Mouse (Mus musculus) midbrain, embryonic 11.5 days (tissue): ENCODE data around the gene Bco2. TPM values are rescaled to one million over a fixed set of nuclear protein-coding genes. Genes with fewer than 3 reads are reported as not detected.

Experiments
- ATAC-seq: fragments of 200-750 bp; cut with Nextera tagmentation; 2 replicates; pipeline ENCODE4 v1.8.0; 2017; ENCODE audit warnings: moderate TSS enrichment, moderate library complexity; ENCODE audit not compliant: low FRiP score
- DNase-seq: peaks from one replicate; pipeline ENCODE4 v3.0.0; 2015; ENCODE audit warnings: low spot score; ENCODE audit errors: missing footprints
- H3K27ac ChIP-seq: fragments of 300-500 bp; sonication (generic); 2 replicates; pipeline ENCODE4 v1.5.1; 2014; ENCODE audit warnings: low read depth, low read length
- H3K27me3 ChIP-seq: fragments of 300-500 bp; sonication (generic); 2 replicates; pipeline ENCODE4 v1.6.1; 2014; ENCODE audit warnings: mild to moderate bottlenecking, low read length, moderate library complexity, mixed read lengths; ENCODE audit not compliant: control insufficient read depth, insufficient read depth
- H3K36me3 ChIP-seq: fragments of 300-500 bp; sonication (generic); 2 replicates; pipeline ENCODE4 v1.6.1; 2014; ENCODE audit warnings: mild to moderate bottlenecking, low read length, moderate library complexity, mixed read lengths; ENCODE audit not compliant: control insufficient read depth, insufficient read depth
- H3K4me1 ChIP-seq: fragments of 300-500 bp; sonication (generic); 2 replicates; pipeline ENCODE4 v1.6.1; 2014; ENCODE audit warnings: low read length; ENCODE audit not compliant: control insufficient read depth, insufficient read depth
- H3K4me2 ChIP-seq: fragments of 300-500 bp; sonication (generic); 2 replicates; pipeline ENCODE4 v1.6.1; 2014; ENCODE audit warnings: mild to moderate bottlenecking, moderate library complexity
- H3K4me3 ChIP-seq: fragments of 300-500 bp; sonication (generic); 2 replicates; pipeline ENCODE4 v1.5.1; 2014; ENCODE audit warnings: low read depth, low read length
- H3K9ac ChIP-seq: fragments of 300-500 bp; sonication (generic); 2 replicates; pipeline ENCODE4 v1.6.1; 2014; ENCODE audit warnings: low read length
- H3K9me3 ChIP-seq: fragments of 300-500 bp; sonication (generic); 2 replicates; pipeline ENCODE4 v1.6.1; 2016; ENCODE audit warnings: low read length; ENCODE audit not compliant: control insufficient read depth
- WGBS: fragments of 180-500 bp; shearing (Covaris S2); extraction: QIAGEN DNeasy Blood & Tissue Kit; methylation state at CpG from one replicate; pipeline ENCODE4 v1.1.7; 2014; 5-methylcytosine and 5-hydroxymethylcytosine counted together
- polyA plus RNA-seq: library from polyadenylated mRNA; unstranded; fragments of >200 nt; fragmentation: Nextera tagmentation; extraction: Ambion mirVana; gene quantifications from 2 replicates; pipeline ENCODE4 v1.2.1, GENCODE M21; 2014

Bco2 gene
- polyA plus RNA-seq, 1 experiment from 2014 or later = 0.40 TPM

GRCm38 (mm10) chr9:50496546-50496945 lies 58.4 kb downstream of the Bco2 start:
- Histone ChIP-seq H3K27ac (no peak overlapping the region), H3K9me3 (no peaks in the 10 kb centered on the region), H3K4me1 (peaks cover 7% of the 10 kb centered on the region), H3K36me3 (no peaks in the 10 kb centered on the region), H3K27me3 (no peaks in the 10 kb centered on the region; the same call in 1 of the 2 replicates), H3K4me3 (no peak overlapping the region), H3K4me2 (no peak overlapping the region; the same call in 1 of the 2 replicates), H3K9ac (no peak overlapping the region)
- peak; percentile 81 for DNase-seq
- 21% methylated on average over 6 of the region's 6 CpGs for WGBS
- no peak for ATAC-seq

GRCm38 (mm10) chr9:50496151-50496505 lies 58.9 kb downstream of the Bco2 start:
- peaks cover 7% of the 10 kb centered on the region for H3K4me1 ChIP-seq
- no peaks in the 10 kb centered on the region for H3K9me3 ChIP-seq
- no peak overlapping the region for H3K4me3 ChIP-seq
- H3K27ac ChIP-seq = no peak overlapping the region
- no peaks in the 10 kb centered on the region; the same call in 1 of the 2 replicates for H3K27me3 ChIP-seq
- 22% methylated on average over 6 of the region's 6 CpGs for WGBS
- H3K9ac ChIP-seq = peak overlapping the region; percentile 41; the same call in 1 of the 2 replicates
- H3K4me2 ChIP-seq = peak overlapping the region; percentile 11; the same call in 1 of the 2 replicates
- no peaks in the 10 kb centered on the region for H3K36me3 ChIP-seq
- peak; percentile 94 for DNase-seq
- ATAC-seq = no peak

GRCm38 (mm10) chr9:50495405-50496150 lies 59.4 kb downstream of the Bco2 start:
- WGBS = 69% methylated on average over 10 of the region's 10 CpGs
- Histone ChIP-seq H3K4me1 (peaks cover 7% of the 10 kb centered on the region), H3K36me3 (no peaks in the 10 kb centered on the region), H3K9ac (peak overlapping the region; percentile 41; the same call in 1 of the 2 replicates), H3K27me3 (no peaks in the 10 kb centered on the region; the same call in 1 of the 2 replicates), H3K27ac (no peak overlapping the region), H3K4me2 (peak overlapping the region; percentile 11; the same call in 1 of the 2 replicates), H3K4me3 (no peak overlapping the region), H3K9me3 (no peaks in the 10 kb centered on the region)
- 0 out of 2 replicates have a peak, but pooled peaks have one; percentile 19 for ATAC-seq
- no peak for DNase-seq

- no peak for DNase-seq
- H3K36me3 ChIP-seq = no peaks in the 10 kb centered on the region
Observed at GRCm38 (mm10) chr9:50494311-50494710, 60.7 kb downstream of the Bco2 start, which contains the start of gene Plet1. Gene Plet1 (plus strand): TSS chr9:50494525.

GRCm38 (mm10) chr9:50493777-50494176 lies 61.2 kb downstream of the Bco2 start:
- H3K27ac ChIP-seq = no peak overlapping the region
- no peak overlapping the region for H3K9ac ChIP-seq
- no peak overlapping the region for H3K4me2 ChIP-seq
- H3K9me3 ChIP-seq = no peaks in the 10 kb centered on the region
- peaks cover 7% of the 10 kb centered on the region for H3K4me1 ChIP-seq
- ATAC-seq (no peak), DNase-seq (peak; percentile 45)
- H3K36me3 ChIP-seq = no peaks in the 10 kb centered on the region
- 66% methylated on average over 2 of the region's 2 CpGs for WGBS
- H3K27me3 ChIP-seq = no peaks in the 10 kb centered on the region; the same call in 1 of the 2 replicates
- no peak overlapping the region for H3K4me3 ChIP-seq

More at GRCm38 (mm10) chr9:50494311-50494710, 60.7 kb downstream of the Bco2 start, which contains the start of gene Plet1:
- no peak within 1 kb of the TSS for H3K9ac ChIP-seq
- no peak within 1 kb of the TSS for H3K4me2 ChIP-seq
- no peak for ATAC-seq
- no peaks in the 10 kb centered on the region; the same call in 1 of the 2 replicates for H3K27me3 ChIP-seq
- no peak within 1 kb of the TSS for H3K27ac ChIP-seq
- H3K4me1 ChIP-seq = peaks cover 7% of the 10 kb centered on the region
- no peak within 1 kb of the TSS for H3K4me3 ChIP-seq
- no peaks in the 10 kb centered on the region for H3K9me3 ChIP-seq
- 83% methylated on average over 6 of the region's 6 CpGs for WGBS

- H3K36me3 ChIP-seq = no peaks in the 10 kb centered on the region
- ATAC-seq = no peak
- 91% methylated on average over 2 of the region's 2 CpGs for WGBS
- H3K27ac ChIP-seq = no peak overlapping the region
- H3K27me3 ChIP-seq = no peaks in the 10 kb centered on the region; the same call in 1 of the 2 replicates
- no peak overlapping the region for H3K4me2 ChIP-seq
- no peak overlapping the region for H3K9ac ChIP-seq
- peaks cover 7% of the 10 kb centered on the region for H3K4me1 ChIP-seq
- no peak overlapping the region for H3K4me3 ChIP-seq
- no peaks in the 10 kb centered on the region for H3K9me3 ChIP-seq
- DNase-seq = peak; percentile 76
Observed at GRCm38 (mm10) chr9:50491531-50492045, 63.4 kb downstream of the Bco2 start.

- peaks cover 1% of the 10 kb centered on the region for H3K4me1 ChIP-seq
- H3K27ac ChIP-seq = no peak overlapping the region
- H3K9me3 ChIP-seq = no peaks in the 10 kb centered on the region
- H3K36me3 ChIP-seq = no peaks in the 10 kb centered on the region
- no peak overlapping the region for H3K4me3 ChIP-seq
- no peak overlapping the region for H3K4me2 ChIP-seq
- no peak for ATAC-seq
- peak; percentile 41 for DNase-seq
- H3K9ac ChIP-seq = no peak overlapping the region
- H3K27me3 ChIP-seq = no peaks in the 10 kb centered on the region; the same call in 1 of the 2 replicates
Observed at GRCm38 (mm10) chr9:50490836-50491235, 64.1 kb downstream of the Bco2 start.

GRCm38 (mm10) chr9:50485521-50485920 lies 69.5 kb downstream of the Bco2 start:
- 5% methylated on average over 10 of the region's 10 CpGs for WGBS
- Histone ChIP-seq H3K27ac (no peak overlapping the region), H3K4me3 (no peak overlapping the region), H3K27me3 (no peaks in the 10 kb centered on the region), H3K9me3 (no peaks in the 10 kb centered on the region), H3K9ac (no peak overlapping the region), H3K36me3 (no peaks in the 10 kb centered on the region), H3K4me1 (no peaks in the 10 kb centered on the region), H3K4me2 (peak overlapping the region; percentile 10; the same call in 1 of the 2 replicates)
- DNase-seq (peak; percentile 91), ATAC-seq (no peak)
